Mouse (Mus musculus) G1E (cell line): ENCODE measurements around the gene Cdhr5. TPM values are rescaled to one million over a fixed set of nuclear protein-coding genes. Genes with fewer than 3 reads are reported as not detected.
"Not testable (repeated sequence)": the region's sequence is repeated elsewhere in the genome, so short reads cannot be mapped to it uniquely, and the experiment has no call there.

Experiments
- ATAC-seq: 2 replicates; pipeline ENCODE4 v1.8.0; 2016; ENCODE audit warnings: mild to moderate bottlenecking; ENCODE audit not compliant: insufficient number of reproducible peaks, poor library complexity, low FRiP score, severe bottlenecking; ENCODE audit errors: extremely low read depth
- DNase-seq: peaks from one replicate; pipeline ENCODE4 v3.0.0; 2012; ENCODE audit warnings: low spot score
- H3K27me3 ChIP-seq: 2 replicates; pipeline ENCODE4 v1.6.1; 2012; ENCODE audit warnings: mild to moderate bottlenecking, low read length, inconsistent platforms; ENCODE audit not compliant: insufficient read depth
- H3K36me3 ChIP-seq: replicated peaks from 2 replicates; pipeline ENCODE3; 2012; ENCODE audit warnings: mild to moderate bottlenecking, inconsistent platforms
- H3K4me1 ChIP-seq: 2 replicates; pipeline ENCODE4 v1.6.1; 2012; ENCODE audit warnings: low read depth, low read length, inconsistent platforms, mixed read lengths; ENCODE audit not compliant: insufficient read depth
- H3K4me3 ChIP-seq: 2 replicates; pipeline ENCODE4 v1.5.1; 2012; ENCODE audit warnings: low read depth, mild to moderate bottlenecking, inconsistent platforms, low read length, moderate library complexity, mixed read lengths
- H3K9me3 ChIP-seq: replicated peaks from 2 replicates; pipeline ENCODE4 v1.6.1; 2012; ENCODE audit warnings: inconsistent platforms
- CTCF ChIP-seq: IDR thresholded peaks from 2 replicates; pipeline ENCODE4 v1.5.1; 2012; ENCODE audit warnings: low read depth, low read length, inconsistent platforms, mixed read lengths
- GATA1 ChIP-seq: IDR thresholded peaks from 2 replicates; pipeline ENCODE4 v1.6.1; 2012; ENCODE audit warnings: borderline replicate concordance, low read length, inconsistent platforms, mixed read lengths
- GATA2 ChIP-seq: IDR thresholded peaks from 2 replicates; pipeline ENCODE4 v1.6.1; 2012; ENCODE audit warnings: low read depth, low read length, inconsistent platforms, borderline replicate concordance
- POLR2AphosphoS5 ChIP-seq: IDR thresholded peaks from 2 replicates; pipeline ENCODE4 v1.6.1; 2012; ENCODE audit warnings: low read depth, low read length, inconsistent platforms; ENCODE audit not compliant: insufficient replicate concordance
- TAL1 ChIP-seq: conservative IDR thresholded peaks from 2 replicates; pipeline ENCODE4 v1.6.1; 2012; ENCODE audit warnings: low read depth, low read length, inconsistent platforms, mixed read lengths
- polyA plus RNA-seq: library from polyadenylated mRNA; stranded (reverse); fragments of >175 nt; gene quantifications from 2 replicates; pipeline ENCODE4 v1.2.3, GENCODE M21; 2012
- total RNA-seq, 2 experiments: library from RNA; stranded (forward) in 1 of 2; stranded (reverse) in 1 of 2; fragments of 200-1000 nt in 1 of 2; fragments of >200 nt in 1 of 2; fragmentation: Nextera tagmentation in 1 of 2; gene quantifications; 2 replicates each; pipeline ENCODE4 v1.2.3; 2014 to 2017

Cdhr5 gene
- total and polyA plus RNA-seq, 3 experiments, result 0.05 TPM; not detected in 2

- ATAC-seq (no peak), DNase-seq (no peak)
- peaks cover 40% of the 10 kb centered on the region for H3K4me1 ChIP-seq
- no peaks in the 10 kb centered on the region for H3K9me3 ChIP-seq
- H3K4me3 ChIP-seq, result no peak overlapping the region
- no peak for TF ChIP-seq GATA1
- no peak for TF ChIP-seq GATA2
- no peak for TF ChIP-seq TAL1
- no peak for TF ChIP-seq POLR2AphosphoS5
- TF ChIP-seq CTCF, result no peak
- peaks cover 91% of the 10 kb centered on the region for H3K36me3 ChIP-seq
- H3K27me3 ChIP-seq, result no peaks in the 10 kb centered on the region
These were observed 15.1 kb downstream of the Cdhr5 start for GRCm38 (mm10) chr7:141261480-141261879.

GRCm38 (mm10) chr7:141256159-141256558, 20.4 kb downstream of the Cdhr5 start:
- DNase-seq (no peak), ATAC-seq (no peak)
- Histone ChIP-seq H3K27me3 (no peaks in the 10 kb centered on the region), H3K36me3 (peaks cover 96% of the 10 kb centered on the region), H3K9me3 (no peaks in the 10 kb centered on the region), H3K4me3 (no peak overlapping the region), H3K4me1 (no peaks in the 10 kb centered on the region)
- TF ChIP-seq POLR2AphosphoS5 (no peak), TAL1 (no peak)

GRCm38 (mm10) chr7:141250486-141250885, 26.1 kb downstream of the Cdhr5 start:
- not testable (repeated sequence) for H3K4me1 ChIP-seq, DNase-seq, ATAC-seq, H3K4me3 ChIP-seq, H3K27me3 ChIP-seq, H3K9me3 ChIP-seq
- peaks cover 96% of the 10 kb centered on the region for H3K36me3 ChIP-seq

GRCm38 (mm10) chr7:141231551-141231950, 45.0 kb downstream of the Cdhr5 start:
- Histone ChIP-seq H3K4me3 (no peak overlapping the region; the same call in 1 of the 2 replicates), H3K4me1 (peaks cover 40% of the 10 kb centered on the region), H3K9me3 (no peaks in the 10 kb centered on the region), H3K27me3 (no peaks in the 10 kb centered on the region), H3K36me3 (peaks cover 70% of the 10 kb centered on the region)
- TF ChIP-seq POLR2AphosphoS5 (no peak), GATA2 (no peak), TAL1 (no peak), GATA1 (no peak), CTCF (no peak)
- no peak for ATAC-seq
- no peak for DNase-seq

- H3K36me3 ChIP-seq, result peaks cover 66% of the 10 kb centered on the region
- H3K27me3 ChIP-seq, result no peaks in the 10 kb centered on the region
- no peak overlapping the region; the same call in 1 of the 2 replicates for H3K4me3 ChIP-seq
- no peak for DNase-seq
- no peaks in the 10 kb centered on the region for H3K9me3 ChIP-seq
- H3K4me1 ChIP-seq, result peaks cover 40% of the 10 kb centered on the region
- no peak for ATAC-seq
- TF ChIP-seq CTCF (no peak), GATA1 (no peak), GATA2 (no peak), POLR2AphosphoS5 (no peak), TAL1 (no peak)
These were observed 45.5 kb downstream of the Cdhr5 start for GRCm38 (mm10) chr7:141231111-141231510.

GRCm38 (mm10) chr7:141230570-141230969, 46.0 kb downstream of the Cdhr5 start:
- Histone ChIP-seq H3K4me1 (peaks cover 40% of the 10 kb centered on the region), H3K9me3 (no peaks in the 10 kb centered on the region), H3K4me3 (peak overlapping the region; percentile 57; the same call in 1 of the 2 replicates), H3K36me3 (peaks cover 61% of the 10 kb centered on the region), H3K27me3 (no peaks in the 10 kb centered on the region)
- ATAC-seq (no peak), DNase-seq (no peak)
- TF ChIP-seq GATA1, result no peak
- TF ChIP-seq POLR2AphosphoS5, result no peak
- TF ChIP-seq CTCF, result no peak
- no peak for TF ChIP-seq TAL1
- no peak for TF ChIP-seq GATA2

GRCm38 (mm10) chr7:141229702-141230101, 46.9 kb downstream of the Cdhr5 start:
- peak; percentile 9 for DNase-seq
- ATAC-seq, result no peak
- no peak for TF ChIP-seq POLR2AphosphoS5
- TF ChIP-seq GATA2, result no peak
- TF ChIP-seq GATA1, result no peak
- no peak for TF ChIP-seq TAL1
- TF ChIP-seq CTCF, result no peak
- H3K4me3 ChIP-seq, result peak overlapping the region; percentile 100
- H3K27me3 ChIP-seq, result no peaks in the 10 kb centered on the region
- peaks cover 53% of the 10 kb centered on the region for H3K36me3 ChIP-seq
- peaks cover 40% of the 10 kb centered on the region for H3K4me1 ChIP-seq
- H3K9me3 ChIP-seq, result no peaks in the 10 kb centered on the region
